Mouse (Mus musculus) urinary bladder, postnatal 25 days (tissue): Measurements from ENCODE around the gene Trim5.
A peak's percentile ranks its signal among the peaks of the same experiment; 100 is the strongest.
"Not testable (repeated sequence)": the region's sequence is repeated elsewhere in the genome, so short reads cannot be mapped to it uniquely, and the experiment has no call there.

Experiments
- DNase-seq: peaks from one replicate; pipeline ENCODE4 v3.0.0; 2022; ENCODE audit warnings: low spot score

The Trim5 gene

DNA sequence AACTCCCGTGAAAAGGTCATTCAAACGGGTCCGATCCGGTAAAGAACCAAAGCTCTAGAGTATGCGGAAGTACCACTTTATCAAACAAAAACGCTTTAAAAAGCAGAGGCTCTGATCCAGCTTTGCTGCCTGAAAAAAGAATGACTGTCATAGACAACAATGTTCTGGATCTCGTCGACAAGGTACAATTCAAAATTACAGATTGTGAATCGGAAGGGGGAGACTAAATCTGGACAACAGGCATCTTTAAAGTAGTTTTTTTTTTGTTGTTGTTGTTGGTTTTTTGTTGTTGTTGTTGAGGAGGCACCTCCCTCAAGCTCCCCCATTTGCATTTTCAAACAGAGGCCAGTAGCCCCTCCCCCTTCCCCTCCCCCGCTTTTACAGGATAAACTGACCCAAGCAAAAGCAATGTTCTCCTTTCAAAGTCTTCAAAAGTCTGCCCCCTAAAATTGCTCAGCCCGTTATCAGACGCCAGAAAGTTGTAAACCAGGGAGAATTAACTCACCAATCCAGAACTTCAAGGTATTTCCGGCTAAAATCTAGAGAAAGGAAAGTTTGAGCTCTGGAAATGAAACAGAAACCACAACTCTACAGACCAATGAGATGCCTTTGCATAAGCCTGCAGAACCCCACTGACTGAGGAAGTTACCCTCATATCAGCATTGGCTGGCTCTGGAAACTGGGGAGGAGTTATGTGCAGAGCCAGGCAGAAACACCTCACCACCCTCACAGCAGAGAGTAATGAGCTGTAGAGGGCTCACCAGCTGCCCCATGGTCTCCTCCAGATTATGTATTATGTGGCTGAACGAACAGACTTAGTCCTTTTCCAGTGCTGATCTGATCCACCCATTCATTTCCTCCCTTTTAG is at the start of gene Trim5:
Gene Trim5, minus strand, starts transcription at position 519 of the 868 bp plus-strand sequence.
- DNase-seq = not testable (repeated sequence)

DNA sequence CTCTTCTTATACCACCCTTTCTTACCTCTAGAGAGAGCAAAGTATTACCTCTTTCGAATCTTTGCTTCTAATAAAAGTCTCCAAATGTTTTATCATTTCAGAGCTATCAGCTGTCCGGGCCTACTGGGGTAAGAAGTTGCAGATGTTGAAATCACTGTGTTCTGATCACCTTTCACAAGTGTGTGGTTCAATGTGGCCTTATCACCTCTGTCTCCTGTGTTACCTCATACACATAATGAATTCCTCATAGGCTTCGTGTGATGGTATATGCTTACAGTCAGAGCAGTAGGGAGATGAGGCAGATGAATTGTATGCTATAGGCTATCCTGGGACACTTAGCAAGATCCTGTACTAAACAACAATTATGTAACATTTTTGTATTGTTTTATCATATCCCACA is 47.7 kb upstream of the Trim5 start:
- not testable (repeated sequence) for DNase-seq

DNA sequence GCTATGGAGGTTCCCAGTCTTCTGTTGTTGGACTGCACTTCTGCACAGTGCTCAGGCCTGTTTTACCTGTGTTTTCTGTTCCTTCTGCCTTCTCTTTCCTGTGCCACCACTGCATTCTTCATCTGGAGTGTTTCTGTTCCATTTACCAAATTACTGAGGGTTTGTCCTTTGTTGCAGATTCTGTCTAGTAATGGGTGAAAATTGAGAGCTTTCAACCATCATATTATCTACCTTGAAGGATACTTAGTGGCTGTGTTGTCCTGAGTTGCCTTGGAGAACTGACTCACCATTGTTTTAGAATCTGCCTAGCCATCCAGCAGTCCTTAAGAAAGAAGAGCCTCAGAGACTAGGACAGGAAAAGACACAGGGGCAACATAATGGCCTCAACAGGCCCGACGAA is 41.3 kb upstream of the Trim5 start, which contains the start of gene Trim34b:
Gene Trim34b, plus strand, starts transcription at position 301 of the 400 bp plus-strand sequence.
- DNase-seq = not testable (repeated sequence)

DNA sequence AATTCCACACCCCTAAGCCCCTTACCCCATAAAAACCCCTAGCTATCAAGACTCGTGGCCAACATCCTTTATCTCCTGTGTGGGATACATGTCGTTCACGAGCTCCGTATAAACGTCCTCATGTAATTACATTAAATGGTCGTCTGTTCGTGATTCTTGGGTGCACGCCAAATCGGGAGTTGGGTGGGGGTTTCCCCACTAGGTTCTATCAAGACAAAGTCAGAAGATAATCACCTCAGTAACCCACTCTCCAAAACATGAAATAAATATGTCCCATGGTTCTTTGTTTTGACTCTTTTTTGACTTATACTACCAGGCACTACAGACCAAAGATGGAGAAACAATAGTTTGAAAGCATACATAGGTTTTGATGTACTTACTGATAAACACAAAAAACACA is 34.1 kb upstream of the Trim5 start:
- no peak for DNase-seq

DNA sequence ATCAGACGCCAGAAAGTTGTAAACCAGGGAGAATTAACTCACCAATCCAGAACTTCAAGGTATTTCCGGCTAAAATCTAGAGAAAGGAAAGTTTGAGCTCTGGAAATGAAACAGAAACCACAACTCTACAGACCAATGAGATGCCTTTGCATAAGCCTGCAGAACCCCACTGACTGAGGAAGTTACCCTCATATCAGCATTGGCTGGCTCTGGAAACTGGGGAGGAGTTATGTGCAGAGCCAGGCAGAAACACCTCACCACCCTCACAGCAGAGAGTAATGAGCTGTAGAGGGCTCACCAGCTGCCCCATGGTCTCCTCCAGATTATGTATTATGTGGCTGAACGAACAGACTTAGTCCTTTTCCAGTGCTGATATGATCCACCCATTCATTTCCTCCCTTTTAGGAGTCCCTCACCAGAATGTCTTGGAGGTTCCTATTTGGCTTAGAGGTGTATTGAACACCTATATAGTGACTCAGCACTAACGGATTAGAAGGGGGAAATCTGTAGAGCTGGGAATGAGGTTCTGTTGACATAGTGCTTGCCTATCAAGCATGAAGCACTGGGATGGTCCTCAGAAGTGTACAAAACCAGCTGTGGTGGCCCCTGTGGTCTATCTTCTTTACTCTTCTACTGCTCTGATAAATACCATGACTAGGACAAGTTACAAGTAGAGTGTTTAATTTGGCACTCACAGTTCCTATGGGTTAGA is 27.6 kb upstream of the Trim5 start, which contains the start of gene Trim12a:
Gene Trim12a, minus strand, starts transcription at position 98 of the 712 bp plus-strand sequence.
- not testable (repeated sequence) for DNase-seq

DNA sequence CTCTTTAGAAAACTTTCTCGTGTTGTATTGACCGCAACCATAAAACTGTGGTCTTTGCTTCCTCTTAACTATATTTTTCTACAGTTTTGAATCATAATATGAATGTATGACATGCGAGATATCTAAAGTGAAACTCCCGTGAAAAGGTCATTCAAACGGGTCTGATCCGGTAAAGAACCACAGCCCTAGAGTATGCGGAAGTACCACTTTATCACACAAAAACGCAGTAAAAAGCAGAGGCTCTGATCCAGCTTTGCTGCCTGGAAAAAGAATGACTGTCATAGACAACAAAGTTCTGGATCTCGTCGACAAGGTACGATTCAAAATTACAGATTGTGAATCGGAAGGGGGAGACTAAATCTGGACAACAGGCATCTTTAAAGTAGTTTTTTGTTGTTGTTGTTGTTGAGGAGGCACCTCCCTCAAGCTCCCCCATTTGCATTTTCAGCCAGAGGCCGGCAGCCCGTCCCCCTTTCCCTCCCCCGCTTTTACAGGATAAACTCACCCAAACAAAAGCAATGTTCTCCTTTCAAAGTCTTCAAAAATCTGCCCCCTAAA is 27.0 kb upstream of the Trim5 start:
- no peak for DNase-seq

DNA sequence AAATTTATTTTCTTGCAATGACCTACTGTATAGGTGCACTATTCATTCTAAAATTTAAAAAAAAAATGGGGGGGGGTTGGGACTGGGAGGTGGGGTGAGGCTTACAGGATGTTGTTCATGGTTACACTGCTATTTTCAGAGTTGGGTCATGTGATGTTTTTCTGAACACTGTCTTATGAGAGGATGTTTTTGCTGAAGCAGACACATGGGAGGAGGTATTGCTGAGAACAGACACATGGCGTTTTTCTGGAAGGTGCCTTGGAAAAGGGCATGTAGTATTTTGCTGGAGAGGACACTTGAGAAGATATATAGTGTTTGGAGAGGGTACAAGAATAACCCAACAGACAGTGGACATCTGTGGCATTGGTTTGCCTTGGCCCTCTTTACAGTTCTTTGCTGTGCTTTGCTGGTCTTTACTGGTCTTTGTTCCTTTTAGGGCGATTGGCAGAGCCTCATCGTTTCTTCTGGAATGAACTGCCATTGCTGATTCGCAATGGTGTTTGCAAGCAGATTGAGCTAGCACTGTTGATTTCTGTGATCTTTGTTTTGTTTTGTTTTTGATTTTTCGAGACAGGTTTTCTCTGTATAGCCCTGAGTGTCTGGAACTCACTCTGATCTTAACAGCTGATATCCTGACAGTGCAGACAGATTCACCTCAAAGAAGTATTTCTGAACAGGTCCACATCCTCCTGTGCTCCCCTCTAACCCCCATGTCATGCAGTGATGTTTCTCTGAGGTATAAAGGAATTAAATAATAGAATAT is 3.9 kb upstream of the Trim5 start:
- DNase-seq = no peak

DNA sequence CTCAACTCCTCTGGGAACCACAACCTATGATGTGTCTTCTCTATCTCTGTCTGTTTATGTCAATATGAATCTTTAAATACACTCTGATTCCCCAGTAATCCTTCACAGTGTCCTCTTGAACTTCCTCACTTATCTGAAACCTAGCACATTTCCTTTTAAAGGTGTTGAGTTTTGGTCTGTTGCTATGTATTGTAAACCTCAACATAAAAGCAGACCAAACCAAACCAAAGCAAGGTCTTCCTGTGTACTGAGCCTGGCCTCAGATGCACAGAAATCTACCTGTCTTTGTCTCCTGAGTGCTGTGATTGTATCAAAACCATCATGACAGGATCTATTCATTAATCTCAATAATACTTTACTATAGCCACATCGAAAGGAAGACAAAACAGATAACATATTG is 2.7 kb upstream of the Trim5 start:
- DNase-seq = no peak

DNA sequence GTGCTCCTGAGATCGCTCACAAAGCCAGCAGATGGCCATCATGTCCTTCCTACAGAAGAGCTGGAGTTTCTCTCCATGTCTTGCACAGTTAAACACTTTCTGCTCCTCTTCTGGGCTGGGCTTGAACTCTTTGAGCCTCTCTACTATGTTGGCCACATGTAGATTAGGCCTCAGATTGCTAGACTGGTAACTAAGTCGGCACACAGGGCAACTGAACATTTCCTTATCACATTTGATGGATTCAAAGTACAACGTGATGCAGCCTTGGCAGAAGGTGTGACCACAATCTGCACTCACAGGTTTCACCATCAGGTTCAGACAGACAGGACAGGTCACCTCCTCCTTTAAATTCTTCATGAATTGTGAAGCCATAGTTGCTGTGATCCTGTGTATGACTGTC is 8.5 kb downstream of the Trim5 start:
- not testable (repeated sequence) for DNase-seq

DNA sequence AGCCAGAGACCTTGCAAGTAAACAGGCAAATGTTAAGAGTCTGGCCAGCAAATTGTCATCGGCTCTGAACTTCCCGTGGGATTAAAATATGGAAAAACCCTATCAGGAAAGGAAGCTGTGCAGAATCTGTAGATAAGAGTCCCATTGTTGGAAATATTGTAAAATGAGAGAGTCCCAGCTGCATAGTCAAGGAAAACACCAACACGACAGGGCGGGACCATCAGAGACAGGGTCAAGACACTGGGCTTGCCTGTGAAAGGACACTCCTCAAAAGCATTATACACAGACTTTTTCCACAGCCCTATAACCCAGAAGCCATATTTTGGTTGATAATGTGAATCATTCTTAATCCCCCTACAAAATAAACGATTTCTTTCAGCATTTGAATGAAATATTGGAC is 22.6 kb downstream of the Trim5 start:
- not testable (repeated sequence) for DNase-seq

DNA sequence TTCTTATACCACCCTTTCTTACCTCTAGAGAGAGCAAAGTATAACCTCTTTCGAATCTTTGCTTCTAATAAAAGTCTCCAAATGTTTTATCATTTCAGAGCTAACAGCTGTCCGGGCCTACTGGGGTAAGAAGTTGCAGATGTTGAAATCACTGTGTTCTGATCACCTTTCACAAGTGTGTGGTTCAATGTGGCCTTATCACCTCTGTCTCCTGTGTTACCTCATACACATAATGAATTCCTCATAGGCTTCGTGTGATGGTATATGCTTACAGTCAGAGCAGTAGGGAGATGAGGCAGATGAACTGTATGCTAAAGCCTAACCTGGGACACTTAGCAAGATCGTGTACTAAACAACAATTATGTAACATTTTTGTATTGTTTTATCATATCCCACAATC is 27.5 kb downstream of the Trim5 start:
- DNase-seq = not testable (repeated sequence)

DNA sequence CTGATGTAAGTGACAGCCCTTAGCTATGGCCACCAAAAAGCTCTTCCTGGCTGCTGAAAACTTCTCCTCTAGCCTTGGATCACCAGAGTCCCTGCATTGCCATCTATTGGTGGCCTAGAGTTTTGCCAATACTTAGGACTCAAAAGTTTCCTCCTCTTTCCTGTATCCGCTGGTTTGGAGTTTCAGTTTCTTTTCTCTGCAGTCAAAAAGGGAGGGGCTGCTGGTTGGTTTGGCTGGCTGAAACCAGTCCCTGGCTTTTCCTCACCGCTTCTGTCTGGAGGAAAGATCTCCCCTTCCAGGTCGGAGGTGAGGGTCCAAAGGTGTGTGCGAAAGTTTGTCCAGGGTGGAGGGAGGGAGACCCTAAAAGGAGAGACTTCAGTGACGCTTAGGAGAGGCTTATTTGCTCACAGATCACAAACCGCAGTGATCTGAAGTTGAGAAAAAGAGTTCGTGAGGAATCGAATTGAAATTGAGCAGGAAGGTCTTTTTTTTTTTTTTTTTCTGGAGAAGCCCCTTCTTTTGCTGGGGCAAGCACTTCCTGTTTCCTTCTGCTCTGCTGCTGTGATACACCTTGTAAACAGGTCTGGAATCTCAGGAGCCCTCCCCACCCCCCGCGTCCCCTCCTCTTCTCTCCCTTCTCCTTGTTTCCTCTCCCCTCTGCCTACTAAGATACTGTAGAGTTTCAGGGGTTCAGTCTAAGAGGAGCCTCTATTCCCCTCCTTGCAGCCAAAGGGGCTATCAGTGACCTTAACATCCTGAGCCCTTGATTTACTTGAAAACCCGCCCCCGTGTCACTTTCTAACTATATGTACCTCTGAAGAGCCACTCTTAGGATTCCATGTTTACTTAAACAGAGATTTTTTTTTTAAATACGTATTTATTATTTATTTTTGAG is 43.4 kb downstream of the Trim5 start, which contains the start of gene Trim34a:
Gene Trim34a, plus strand, starts transcription at position 171 of the 895 bp plus-strand sequence.
- DNase-seq = peak; percentile 29

DNA sequence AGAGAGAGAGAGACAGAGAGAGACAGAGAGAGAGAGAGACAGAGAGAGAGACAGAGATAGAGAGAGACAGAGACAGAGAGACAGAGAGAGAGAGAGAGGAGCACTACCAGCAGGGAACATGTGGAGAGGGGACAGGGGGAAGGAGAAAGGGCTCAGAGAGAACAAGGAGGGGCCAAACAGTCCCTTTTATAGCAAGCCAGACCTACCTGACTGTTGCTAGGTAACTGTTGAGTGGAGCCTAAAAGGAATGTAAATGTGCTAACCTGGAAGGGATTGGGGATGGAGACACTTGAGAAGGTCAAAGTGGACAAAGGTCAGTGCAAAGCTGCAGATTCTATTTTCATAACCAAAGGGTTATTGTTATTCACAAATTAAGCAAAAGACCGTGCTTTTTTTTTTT is 44.3 kb downstream of the Trim5 start:
- no peak for DNase-seq

DNA sequence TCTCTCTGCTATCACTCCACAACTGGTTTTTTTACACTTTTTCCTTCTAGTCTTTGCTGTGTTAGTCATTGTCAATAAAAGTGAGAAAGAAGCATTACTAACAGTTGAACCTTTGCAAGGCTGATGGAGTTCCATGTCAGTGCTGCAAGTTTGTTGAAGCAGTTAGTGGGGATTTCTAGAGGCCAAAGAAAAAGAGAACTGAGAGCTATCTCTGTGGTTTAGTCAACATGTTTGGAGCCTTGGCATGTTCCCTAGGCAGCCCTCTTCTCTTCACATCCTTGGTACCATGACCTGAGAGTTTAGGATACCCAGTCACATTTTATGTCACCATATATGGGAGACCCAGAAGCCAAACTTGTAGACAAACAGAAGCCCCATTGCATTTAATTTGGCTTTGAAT is 47.0 kb downstream of the Trim5 start:
- DNase-seq = no peak

DNA sequence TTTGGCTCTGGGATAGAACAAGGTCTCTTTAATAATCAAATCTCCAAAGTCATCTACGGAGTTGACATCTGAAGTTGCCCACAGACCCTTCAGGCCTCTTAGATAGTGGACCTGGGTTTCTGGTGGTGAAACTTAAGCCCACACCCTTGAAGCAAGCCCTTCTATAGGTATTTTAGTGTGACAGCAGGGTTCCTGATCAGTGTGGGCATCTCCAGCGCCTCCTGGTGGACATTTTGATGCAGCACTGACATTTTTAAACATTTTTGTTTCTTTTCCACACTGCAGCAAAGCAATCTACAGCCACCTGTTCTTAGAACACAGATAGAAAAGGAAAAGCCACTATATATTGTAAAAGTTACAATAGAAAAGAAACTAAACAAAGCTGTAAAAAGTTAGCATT is 56.7 kb downstream of the Trim5 start:
- DNase-seq = peak; percentile 20

DNA sequence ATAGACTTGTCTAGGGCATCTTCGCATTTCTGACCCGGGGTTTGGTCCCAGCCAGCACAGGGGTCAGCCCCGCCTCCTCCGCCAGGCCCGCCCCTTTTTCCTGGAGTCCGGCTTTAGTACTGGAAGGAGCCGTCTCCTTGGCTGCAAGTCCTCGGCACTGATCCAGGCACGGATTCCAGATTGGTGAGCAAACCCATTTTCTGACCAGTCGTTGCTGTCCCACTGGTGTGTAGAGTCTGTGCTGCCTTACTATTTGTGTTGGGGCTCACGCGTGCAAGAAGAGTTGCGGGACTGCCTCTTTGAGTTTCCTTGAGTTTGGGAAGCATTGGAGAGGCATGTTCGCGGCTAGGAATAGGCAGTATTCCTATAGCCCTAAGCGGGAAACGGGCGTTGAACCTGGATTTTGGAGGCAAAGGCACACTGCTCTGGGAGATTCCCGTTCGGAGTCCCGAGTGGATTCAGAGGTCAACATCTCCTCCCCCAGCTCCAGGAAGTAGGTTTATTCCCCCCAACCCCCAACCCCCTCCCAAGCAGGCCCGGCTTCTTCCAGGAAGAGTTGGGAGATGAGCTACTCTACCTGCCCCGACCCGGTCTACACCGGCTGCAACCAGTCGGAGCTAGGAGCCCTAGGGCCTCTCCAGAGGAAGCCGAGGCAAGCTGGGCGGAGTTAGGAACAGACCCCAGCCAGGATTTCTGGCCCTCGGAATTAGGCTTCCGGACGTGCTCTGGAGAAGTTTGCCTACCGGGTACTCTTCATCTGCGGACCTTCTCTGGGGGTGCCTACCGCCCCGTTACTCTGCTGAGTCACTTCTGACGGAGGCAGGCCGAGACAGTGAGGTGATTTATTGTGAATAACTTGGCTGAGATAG is 69.0 kb downstream of the Trim5 start, which contains the start of gene Trim6:
Gene Trim6, plus strand, starts transcription at position 93 of the 869 bp plus-strand sequence.
- DNase-seq = peak; percentile 70

DNA sequence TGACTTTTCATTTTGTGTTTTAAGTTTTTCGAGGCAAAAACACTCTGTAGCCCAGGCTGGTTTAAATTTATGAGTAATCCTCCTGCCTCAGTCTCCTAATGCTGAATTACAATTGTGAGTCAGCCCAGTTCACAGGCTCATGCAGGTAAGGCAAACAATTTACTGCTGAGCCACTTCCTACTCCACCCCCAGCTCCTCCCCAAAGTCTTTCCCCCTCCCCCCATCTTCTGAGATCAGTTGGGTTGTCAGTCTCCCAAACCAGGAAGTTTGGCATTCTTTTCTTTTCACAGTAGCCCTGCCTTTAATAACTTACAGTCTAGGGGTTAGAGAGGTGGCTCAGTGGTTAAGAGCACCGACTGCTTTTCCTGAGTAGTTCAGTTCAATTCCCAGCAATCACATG is 70.0 kb downstream of the Trim5 start:
- DNase-seq = no peak

DNA sequence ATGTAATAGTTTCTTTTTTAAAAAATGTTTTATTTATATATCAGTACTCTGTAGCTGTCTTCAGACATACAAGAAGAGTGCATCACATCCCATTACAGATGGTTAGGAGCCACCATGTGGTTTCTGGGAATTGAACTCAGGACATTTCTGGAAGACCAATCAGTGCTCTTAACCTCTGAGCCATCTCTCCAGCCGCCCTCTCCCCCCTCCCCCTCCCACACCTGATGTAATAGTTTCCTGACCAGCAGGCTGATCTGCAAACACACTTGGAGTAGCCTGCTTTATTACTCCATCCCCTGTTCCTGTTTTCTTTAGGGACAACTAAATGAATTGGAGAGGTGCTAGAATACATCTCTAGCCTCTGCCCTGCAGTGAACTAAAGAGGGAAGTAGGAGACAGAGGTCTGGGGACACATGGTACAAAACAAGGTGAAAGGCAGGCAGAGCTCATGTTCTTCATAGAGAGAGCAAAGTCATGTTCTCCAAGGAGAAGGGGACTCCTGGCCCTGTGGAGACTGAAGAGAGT is 71.8 kb downstream of the Trim5 start:
- no peak for DNase-seq
